Mouse (Mus musculus) CH12.LX (cell line): ENCODE measurements at regions not wholly inside any gene's neighbourhood (a gene's known extent, or its start where the extent isn't known, plus 50 kb on each side); places are given as distances from the start of the nearest gene placed in this dataset.

Source experiments
- CHD1 ChIP-seq: IDR thresholded peaks from 2 replicates; pipeline ENCODE4 v1.6.1; 2012; ENCODE audit warnings: low read depth, low read length, improper control_type of control experiment, inconsistent platforms
- CTCF ChIP-seq, 2 experiments: IDR thresholded peaks in 1 of 2; conservative IDR thresholded peaks in 1 of 2; 2 replicates each; pipeline ENCODE4 v1.5.1; 2011 to 2012; ENCODE audit warnings: low read depth in 2 of 2, low read length in 2 of 2, improper control_type of control experiment in 1 of 2, inconsistent platforms in 1 of 2, mild to moderate bottlenecking in 1 of 2, moderate library complexity in 1 of 2
- MEF2A ChIP-seq: IDR thresholded peaks from 2 replicates; pipeline ENCODE4 v1.6.1; 2014; ENCODE audit warnings: low read depth, mild to moderate bottlenecking, inconsistent platforms, low read length, improper control_type of control experiment, borderline replicate concordance
- POLR2A ChIP-seq: IDR thresholded peaks from 2 replicates; pipeline ENCODE4 v1.6.1; 2011; ENCODE audit warnings: low read depth, mild to moderate bottlenecking, improper control_type of control experiment, low read length

DNA sequence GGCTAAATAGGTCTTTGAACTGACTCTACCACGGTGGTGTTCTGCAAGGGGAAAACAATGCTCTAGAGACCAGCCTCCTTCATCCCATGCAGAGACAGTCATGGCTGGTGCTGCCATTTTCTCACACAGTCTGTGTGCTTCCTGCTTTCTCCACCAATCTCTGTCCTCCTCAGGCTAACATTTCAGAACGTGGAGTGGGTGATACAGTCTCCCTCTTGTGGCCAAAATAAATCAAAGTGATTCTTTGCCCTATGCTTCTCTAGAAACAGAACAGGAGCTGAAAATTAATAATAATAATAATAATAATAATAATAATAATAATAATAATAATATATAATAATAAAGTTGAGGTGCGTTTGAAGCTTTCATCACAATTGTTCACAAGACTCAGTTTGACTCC, 181.1 kb downstream of the Ppargc1a start:
- no peak for TF ChIP-seq CTCF (conservative IDR thresholded peaks at IDR 0.05 in 1 of 2, IDR thresholded peaks at IDR 0.05 in 1 of 2; ENCODE audit: low read depth in 2 of 2, low read length in 2 of 2)
- no peak for TF ChIP-seq CHD1
- no peak for TF ChIP-seq POLR2A
- TF ChIP-seq MEF2A: no peak
